Mouse (Mus musculus) hematopoietic stem cell, adult 5-6 weeks (primary cell): ENCODE results near the gene Cntfr. TPM values are rescaled to one million over a fixed set of nuclear protein-coding genes. Genes with fewer than 3 reads are reported as not detected.

Experiments
- ATAC-seq, 2 experiments: fragments of 125-278 bp in 1 of 2; replicated peaks in 1 of 2; 2 replicates each; pipeline ENCODE4 v1.8.0; 2016 to 2017; ENCODE audit warnings: inconsistent platforms in 2 of 2, mild to moderate bottlenecking in 2 of 2, moderate number of reproducible peaks in 2 of 2, low read depth in 1 of 2, moderate TSS enrichment in 1 of 2; ENCODE audit not compliant: low FRiP score in 2 of 2, poor library complexity in 2 of 2, severe bottlenecking in 2 of 2, insufficient read depth in 1 of 2, low TSS enrichment in 1 of 2
- total RNA-seq: library from RNA; stranded (forward); fragments of 172-1452, 232-1000 nt; gene quantifications from 2 replicates; pipeline ENCODE4 v1.2.3, GENCODE M21; 2017

Cntfr gene
- total RNA-seq, 1 experiment from 2014 or later = not detected

GRCm38 (mm10) chr4:41639214-41639841 is 57.6 kb downstream of the Cntfr start:
- no peak for ATAC-seq

- no peak for ATAC-seq
Observed at GRCm38 (mm10) chr4:41638828-41639213, 58.1 kb downstream of the Cntfr start.

GRCm38 (mm10) chr4:41638186-41638731 is 58.6 kb downstream of the Cntfr start:
- no peak for ATAC-seq

GRCm38 (mm10) chr4:41636882-41637635 is 59.8 kb downstream of the Cntfr start:
- no peak for ATAC-seq

GRCm38 (mm10) chr4:41636366-41636765 is 60.5 kb downstream of the Cntfr start:
- ATAC-seq = no peak

GRCm38 (mm10) chr4:41635906-41636305 is 61.0 kb downstream of the Cntfr start:
- ATAC-seq = no peak

- no peak for ATAC-seq
Observed at GRCm38 (mm10) chr4:41635224-41635623, 61.7 kb downstream of the Cntfr start.

GRCm38 (mm10) chr4:41634631-41635030 is 62.3 kb downstream of the Cntfr start:
- ATAC-seq = no peak

GRCm38 (mm10) chr4:41633001-41633400 is 63.9 kb downstream of the Cntfr start:
- ATAC-seq = no peak

- ATAC-seq = no peak
Observed at GRCm38 (mm10) chr4:41631390-41631789, 65.5 kb downstream of the Cntfr start.

GRCm38 (mm10) chr4:41630196-41630595 is 66.7 kb downstream of the Cntfr start:
- ATAC-seq = no peak

- peak; percentile 95 to 97 for ATAC-seq
Observed at GRCm38 (mm10) chr4:41628202-41628927, 68.5 kb downstream of the Cntfr start.

- no peak for ATAC-seq
Observed at GRCm38 (mm10) chr4:41622071-41622470, 74.8 kb downstream of the Cntfr start.

- no peak for ATAC-seq
Observed at GRCm38 (mm10) chr4:41618916-41619746, 77.8 kb downstream of the Cntfr start.

GRCm38 (mm10) chr4:41615661-41616599 is 81.0 kb downstream of the Cntfr start:
- no peak for ATAC-seq

- peak; percentile 75 to 88; a peak in 3 of 4 replicates for ATAC-seq
Observed at GRCm38 (mm10) chr4:41614156-41614555, 82.7 kb downstream of the Cntfr start.
